Mouse (Mus musculus) limb, embryonic 11.5 days (tissue): ENCODE measurements around the gene Fam19a3. TPM values are rescaled to one million over a fixed set of nuclear protein-coding genes. Genes with fewer than 3 reads are reported as not detected.

Source experiments
- ATAC-seq: fragments of 200-750 bp; cut with Nextera tagmentation; 2 replicates; pipeline ENCODE4 v1.8.0; 2017; ENCODE audit warnings: low read depth; ENCODE audit not compliant: insufficient number of reproducible peaks, low FRiP score, low TSS enrichment
- DNase-seq: peaks from one replicate; pipeline ENCODE4 v3.0.0-alpha.2; 2015; ENCODE audit warnings: low spot score
- H3K27ac ChIP-seq: fragments of 300-500 bp; sonication (generic); replicated peaks from 2 replicates; pipeline ENCODE4 v1.5.1; 2014; ENCODE audit warnings: low read depth, mild to moderate bottlenecking, low read length
- H3K27me3 ChIP-seq: fragments of 300-500 bp; sonication (generic); 2 replicates; pipeline ENCODE4 v1.6.1; 2014; ENCODE audit warnings: mild to moderate bottlenecking, low read length, mixed read lengths; ENCODE audit not compliant: control insufficient read depth, insufficient read depth
- H3K36me3 ChIP-seq: fragments of 300-500 bp; sonication (generic); 2 replicates; pipeline ENCODE4 v1.6.1; 2014; ENCODE audit warnings: mild to moderate bottlenecking, low read length, moderate library complexity, mixed read lengths; ENCODE audit not compliant: control insufficient read depth, insufficient read depth
- H3K4me1 ChIP-seq: fragments of 300-500 bp; sonication (generic); 2 replicates; pipeline ENCODE4 v1.6.1; 2014; ENCODE audit warnings: low read length, mixed read lengths; ENCODE audit not compliant: control insufficient read depth, insufficient read depth
- H3K4me2 ChIP-seq: fragments of 300-500 bp; sonication (generic); 2 replicates; pipeline ENCODE4 v1.6.1; 2014; ENCODE audit warnings: low read depth, mild to moderate bottlenecking, moderate library complexity; ENCODE audit not compliant: severe bottlenecking
- H3K4me3 ChIP-seq: fragments of 300-500 bp; sonication (generic); 2 replicates; pipeline ENCODE4 v1.5.1; 2014; ENCODE audit warnings: low read depth, low read length
- H3K9ac ChIP-seq: fragments of 300-500 bp; sonication (generic); 2 replicates; pipeline ENCODE4 v1.6.1; 2014; ENCODE audit warnings: mild to moderate bottlenecking, low read length
- H3K9me3 ChIP-seq: fragments of 300-500 bp; sonication (generic); 2 replicates; pipeline ENCODE4 v1.6.1; 2016; ENCODE audit warnings: low read length; ENCODE audit not compliant: control insufficient read depth
- WGBS: fragments of 180-500 bp; shearing (Covaris S2); extraction: QIAGEN DNeasy Blood & Tissue Kit; methylation state at CpG from one replicate; pipeline ENCODE4 v1.1.7; 2014; 5-methylcytosine and 5-hydroxymethylcytosine counted together
- polyA plus RNA-seq: library from polyadenylated mRNA; unstranded; fragments of >200 nt; fragmentation: Nextera tagmentation; extraction: Ambion mirVana; gene quantifications from 2 replicates; pipeline ENCODE4 v1.2.1, GENCODE M21; 2014

Fam19a3 gene
- polyA plus RNA-seq, 1 experiment from 2014 or later: 0.29 TPM

- no peak overlapping the region for H3K4me3 ChIP-seq
- H3K27ac ChIP-seq: no peak overlapping the region
- no peaks in the 10 kb centered on the region for H3K9me3 ChIP-seq
- H3K27me3 ChIP-seq: peaks cover 64% of the 10 kb centered on the region
- H3K4me1 ChIP-seq: peaks cover 11% of the 10 kb centered on the region
- ATAC-seq (no peak), DNase-seq (peak; percentile 86)
- no peaks in the 10 kb centered on the region for H3K36me3 ChIP-seq
- 0% methylated on average over 7 of the region's 7 CpGs for WGBS
- no peak overlapping the region for H3K4me2 ChIP-seq
- H3K9ac ChIP-seq: no peak overlapping the region
These were observed 1.7 kb downstream of the Fam19a3 start for GRCm38 (mm10) chr3:104779949-104780348.

GRCm38 (mm10) chr3:104777342-104777741 is 4.3 kb downstream of the Fam19a3 start:
- H3K27ac ChIP-seq: no peak overlapping the region
- H3K4me1 ChIP-seq: peaks cover 15% of the 10 kb centered on the region
- H3K36me3 ChIP-seq: no peaks in the 10 kb centered on the region
- peak overlapping the region; percentile 34 for H3K4me3 ChIP-seq
- peaks cover 48% of the 10 kb centered on the region for H3K27me3 ChIP-seq
- ATAC-seq: no peak
- peak overlapping the region; percentile 45 for H3K9ac ChIP-seq
- H3K4me2 ChIP-seq: peak overlapping the region; percentile 69
- no peaks in the 10 kb centered on the region for H3K9me3 ChIP-seq
- 2% methylated on average over 20 of the region's 20 CpGs for WGBS
- DNase-seq: peak; percentile 80

- H3K27ac ChIP-seq: no peak overlapping the region; the same call in 1 of the 2 replicates
- no peak overlapping the region for H3K4me2 ChIP-seq
- no peak overlapping the region for H3K9ac ChIP-seq
- peaks cover 24% of the 10 kb centered on the region for H3K4me1 ChIP-seq
- H3K9me3 ChIP-seq: no peaks in the 10 kb centered on the region
- DNase-seq (no peak), ATAC-seq (no peak)
- no peak overlapping the region for H3K4me3 ChIP-seq
- no peaks in the 10 kb centered on the region for H3K36me3 ChIP-seq
- WGBS: 75% methylated on average over 7 of the region's 7 CpGs
- H3K27me3 ChIP-seq: peaks cover 16% of the 10 kb centered on the region
These were observed 8.3 kb downstream of the Fam19a3 start for GRCm38 (mm10) chr3:104773301-104773700.

GRCm38 (mm10) chr3:104771460-104771859 is 10.2 kb downstream of the Fam19a3 start:
- no peak overlapping the region for H3K4me3 ChIP-seq
- H3K4me1 ChIP-seq: peaks cover 20% of the 10 kb centered on the region
- no peak for ATAC-seq
- no peak overlapping the region for H3K9ac ChIP-seq
- H3K36me3 ChIP-seq: no peaks in the 10 kb centered on the region
- DNase-seq: no peak
- 26% methylated on average over 6 of the region's 6 CpGs for WGBS
- H3K4me2 ChIP-seq: no peak overlapping the region
- no peaks in the 10 kb centered on the region for H3K9me3 ChIP-seq
- no peak overlapping the region; the same call in 1 of the 2 replicates for H3K27ac ChIP-seq
- peaks cover under 1% of the 10 kb centered on the region for H3K27me3 ChIP-seq

GRCm38 (mm10) chr3:104770918-104771317 is 10.7 kb downstream of the Fam19a3 start:
- DNase-seq (peak; percentile 68), ATAC-seq (peak; percentile 67)
- Histone ChIP-seq H3K36me3 (no peaks in the 10 kb centered on the region), H3K9me3 (no peaks in the 10 kb centered on the region), H3K4me1 (peaks cover 20% of the 10 kb centered on the region), H3K4me3 (no peak overlapping the region), H3K4me2 (no peak overlapping the region), H3K9ac (no peak overlapping the region), H3K27me3 (no peaks in the 10 kb centered on the region), H3K27ac (peak overlapping the region; percentile 66; the same call in 1 of the 2 replicates)
- WGBS: 25% methylated on average over 3 of the region's 3 CpGs

- no peak overlapping the region for H3K4me3 ChIP-seq
- no peaks in the 10 kb centered on the region for H3K36me3 ChIP-seq
- no peak overlapping the region for H3K4me2 ChIP-seq
- ATAC-seq: no peak
- WGBS: 61% methylated on average over 10 of the region's 10 CpGs
- H3K27me3 ChIP-seq: no peaks in the 10 kb centered on the region
- H3K27ac ChIP-seq: peak overlapping the region; percentile 66; the same call in 1 of the 2 replicates
- no peaks in the 10 kb centered on the region for H3K9me3 ChIP-seq
- H3K9ac ChIP-seq: no peak overlapping the region
- H3K4me1 ChIP-seq: peaks cover 20% of the 10 kb centered on the region
- DNase-seq: peak; percentile 65
These were observed 11.6 kb downstream of the Fam19a3 start for GRCm38 (mm10) chr3:104770035-104770434.

GRCm38 (mm10) chr3:104769135-104769534 is 12.5 kb downstream of the Fam19a3 start:
- peaks cover 20% of the 10 kb centered on the region for H3K4me1 ChIP-seq
- H3K9ac ChIP-seq: no peak overlapping the region

GRCm38 (mm10) chr3:104767716-104768115 is 13.9 kb downstream of the Fam19a3 start:
- no peak overlapping the region for H3K9ac ChIP-seq
- ATAC-seq: no peak
- WGBS: 76% methylated on average over 4 of the region's 4 CpGs
- H3K9me3 ChIP-seq: no peaks in the 10 kb centered on the region
- H3K36me3 ChIP-seq: no peaks in the 10 kb centered on the region
- no peak overlapping the region for H3K4me2 ChIP-seq
- no peak overlapping the region for H3K4me3 ChIP-seq
- no peak overlapping the region for H3K27ac ChIP-seq
- H3K4me1 ChIP-seq: peaks cover 16% of the 10 kb centered on the region
- DNase-seq: no peak
- no peaks in the 10 kb centered on the region for H3K27me3 ChIP-seq

More at GRCm38 (mm10) chr3:104769135-104769534, 12.5 kb downstream of the Fam19a3 start:
- DNase-seq: no peak
- Histone ChIP-seq H3K27me3 (no peaks in the 10 kb centered on the region), H3K9me3 (no peaks in the 10 kb centered on the region), H3K36me3 (no peaks in the 10 kb centered on the region), H3K27ac (no peak overlapping the region), H3K4me3 (no peak overlapping the region), H3K4me2 (no peak overlapping the region)
- ATAC-seq: no peak
- WGBS: 65% methylated on average over 3 of the region's 3 CpGs

GRCm38 (mm10) chr3:104767141-104767540 is 14.5 kb downstream of the Fam19a3 start:
- H3K4me1 ChIP-seq: peaks cover 16% of the 10 kb centered on the region
- H3K9ac ChIP-seq: no peak overlapping the region
- no peaks in the 10 kb centered on the region for H3K36me3 ChIP-seq
- H3K4me2 ChIP-seq: no peak overlapping the region
- no peak overlapping the region for H3K4me3 ChIP-seq
- ATAC-seq: no peak
- no peaks in the 10 kb centered on the region for H3K9me3 ChIP-seq
- H3K27ac ChIP-seq: no peak overlapping the region
- no peak for DNase-seq
- H3K27me3 ChIP-seq: no peaks in the 10 kb centered on the region
- 67% methylated on average over 2 of the region's 2 CpGs for WGBS
